Mouse (Mus musculus): ENCODE measurements around the gene E130308A19Rik. TPM values are rescaled to one million over a fixed set of nuclear protein-coding genes. Genes with fewer than 3 reads are reported as not detected.

E130308A19Rik gene
- polyA plus RNA-seq, 1 experiment = 3.9 TPM

GRCm38 (mm10) chr4:59717349-59717748 is 91.3 kb downstream of the E130308A19Rik start:
- no peak for TF ChIP-seq CTCF (IDR thresholded peaks at IDR 0.05; ENCODE audit: low read depth, low read length)

GRCm38 (mm10) chr4:59718542-59718941 is 92.5 kb downstream of the E130308A19Rik start:
- Histone ChIP-seq H3K4me3 (ENCODE audit: insufficient read depth, low read length) (no peak overlapping the region), H3K4me1 (ENCODE audit: control insufficient read depth, insufficient read depth, low read length) (no peaks in the 10 kb centered on the region)
- TF ChIP-seq POLR2A (IDR thresholded peaks at IDR 0.05; ENCODE audit: borderline replicate concordance, low read depth, low read length) = no peak
- TF ChIP-seq CTCF (IDR thresholded peaks at IDR 0.05; ENCODE audit: low read depth, low read length) = no peak

More at GRCm38 (mm10) chr4:59717349-59717748, 91.3 kb downstream of the E130308A19Rik start:
- no peak overlapping the region for H3K27ac ChIP-seq (ENCODE audit: insufficient read depth, low read depth, low read length)
- no peak overlapping the region for H3K4me3 ChIP-seq (ENCODE audit: insufficient read depth, low read length)
- H3K4me1 ChIP-seq (ENCODE audit: control insufficient read depth, insufficient read depth, low read length) = no peaks in the 10 kb centered on the region

DNA sequence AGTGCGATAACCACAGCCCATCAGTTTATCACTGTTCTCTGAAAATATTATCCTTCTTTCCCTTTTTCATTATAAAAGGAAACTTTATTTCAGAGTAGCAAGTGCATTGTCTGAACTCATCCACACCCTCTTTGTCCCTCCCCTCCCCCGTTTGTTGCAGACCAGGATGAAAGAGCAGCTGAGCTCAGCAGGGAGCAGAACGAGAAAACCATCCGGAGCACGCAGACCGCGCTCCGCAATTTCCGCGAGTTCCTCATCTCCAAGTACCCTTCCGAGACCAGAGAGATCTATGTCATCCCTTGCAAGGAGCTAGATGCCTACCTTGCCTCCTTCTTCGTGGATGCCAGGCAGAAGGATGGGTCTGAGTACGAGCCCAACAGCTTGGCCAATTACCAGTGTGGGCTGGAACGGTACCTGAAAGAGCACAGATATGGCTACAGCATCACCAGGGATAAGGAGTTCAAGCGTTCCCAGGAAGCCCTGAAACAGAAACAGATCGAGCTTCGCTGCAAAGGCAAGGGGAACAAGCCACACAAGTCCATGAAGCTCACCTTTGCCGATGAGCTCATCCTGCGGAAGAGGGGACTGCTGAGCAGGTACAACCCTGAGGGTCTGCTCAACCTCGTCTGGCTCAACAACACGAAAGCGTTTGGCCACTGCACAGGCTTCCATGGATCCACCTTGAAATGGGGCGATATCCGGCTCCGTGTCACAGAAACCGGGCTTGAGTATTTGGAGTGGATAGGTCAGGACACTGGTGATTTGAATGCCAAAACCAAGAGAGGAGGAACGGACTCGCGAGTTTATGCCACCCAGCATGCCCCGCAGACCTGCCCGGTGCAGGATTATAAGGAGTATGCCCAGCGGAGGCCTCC is 93.7 kb downstream of the E130308A19Rik start:
- TF ChIP-seq CTCF (IDR thresholded peaks at IDR 0.05; ENCODE audit: low read depth, low read length) (no peak), POLR2A (IDR thresholded peaks at IDR 0.05; ENCODE audit: borderline replicate concordance, low read depth, low read length) (no peak)
- no peak overlapping the region for H3K4me3 ChIP-seq (ENCODE audit: insufficient read depth, low read length)
- H3K4me1 ChIP-seq (ENCODE audit: control insufficient read depth, insufficient read depth, low read length) = no peaks in the 10 kb centered on the region
- no peak overlapping the region for H3K27ac ChIP-seq (ENCODE audit: insufficient read depth, low read depth, low read length)

More at GRCm38 (mm10) chr4:59718542-59718941, 92.5 kb downstream of the E130308A19Rik start:
- no peak overlapping the region for H3K27ac ChIP-seq (ENCODE audit: insufficient read depth, low read depth, low read length)

- no peak for TF ChIP-seq CTCF (IDR thresholded peaks at IDR 0.05; ENCODE audit: low read depth, low read length)
- TF ChIP-seq POLR2A (IDR thresholded peaks at IDR 0.05; ENCODE audit: borderline replicate concordance, low read depth, low read length) = no peak
These were observed 95.8 kb downstream of the E130308A19Rik start for GRCm38 (mm10) chr4:59721811-59722210.

GRCm38 (mm10) chr4:59725579-59725978 is 99.6 kb downstream of the E130308A19Rik start:
- no peak for TF ChIP-seq CTCF (IDR thresholded peaks at IDR 0.05; ENCODE audit: low read depth, low read length)
- TF ChIP-seq POLR2A (IDR thresholded peaks at IDR 0.05; ENCODE audit: borderline replicate concordance, low read depth, low read length) = no peak
- Histone ChIP-seq H3K4me1 (ENCODE audit: control insufficient read depth, insufficient read depth, low read length) (no peaks in the 10 kb centered on the region), H3K27ac (ENCODE audit: insufficient read depth, low read depth, low read length) (no peak overlapping the region), H3K4me3 (ENCODE audit: insufficient read depth, low read length) (no peak overlapping the region)

More at GRCm38 (mm10) chr4:59721811-59722210, 95.8 kb downstream of the E130308A19Rik start:
- Histone ChIP-seq H3K4me3 (ENCODE audit: insufficient read depth, low read length) (no peak overlapping the region), H3K4me1 (ENCODE audit: control insufficient read depth, insufficient read depth, low read length) (no peaks in the 10 kb centered on the region), H3K27ac (ENCODE audit: insufficient read depth, low read depth, low read length) (no peak overlapping the region)

DNA sequence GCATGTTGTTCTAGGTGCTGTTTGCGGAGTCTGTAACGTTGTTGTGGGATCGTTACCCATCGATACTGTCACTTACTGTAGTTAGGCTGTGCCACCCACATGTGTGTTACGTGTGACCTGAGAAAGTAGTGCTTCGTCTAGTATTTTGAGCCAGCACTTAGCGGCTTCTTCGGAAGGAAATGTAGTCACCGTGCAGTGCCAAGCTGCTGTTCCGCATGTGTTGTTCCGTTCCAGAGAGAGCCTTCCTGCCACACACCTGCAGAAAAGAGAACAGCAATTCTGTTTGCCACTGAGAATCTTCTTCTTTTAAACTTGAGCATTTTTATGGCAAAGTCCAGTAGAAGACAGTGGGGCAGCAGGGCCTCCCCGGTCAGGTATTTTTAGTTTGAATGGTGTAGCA is 100.5 kb downstream of the E130308A19Rik start:
- TF ChIP-seq CTCF (IDR thresholded peaks at IDR 0.05; ENCODE audit: low read depth, low read length) (no peak), POLR2A (IDR thresholded peaks at IDR 0.05; ENCODE audit: borderline replicate concordance, low read depth, low read length) (no peak)
- H3K4me1 ChIP-seq (ENCODE audit: control insufficient read depth, insufficient read depth, low read length) = no peaks in the 10 kb centered on the region
- no peak overlapping the region for H3K27ac ChIP-seq (ENCODE audit: insufficient read depth, low read depth, low read length)
- H3K4me3 ChIP-seq (ENCODE audit: insufficient read depth, low read length) = no peak overlapping the region

DNA sequence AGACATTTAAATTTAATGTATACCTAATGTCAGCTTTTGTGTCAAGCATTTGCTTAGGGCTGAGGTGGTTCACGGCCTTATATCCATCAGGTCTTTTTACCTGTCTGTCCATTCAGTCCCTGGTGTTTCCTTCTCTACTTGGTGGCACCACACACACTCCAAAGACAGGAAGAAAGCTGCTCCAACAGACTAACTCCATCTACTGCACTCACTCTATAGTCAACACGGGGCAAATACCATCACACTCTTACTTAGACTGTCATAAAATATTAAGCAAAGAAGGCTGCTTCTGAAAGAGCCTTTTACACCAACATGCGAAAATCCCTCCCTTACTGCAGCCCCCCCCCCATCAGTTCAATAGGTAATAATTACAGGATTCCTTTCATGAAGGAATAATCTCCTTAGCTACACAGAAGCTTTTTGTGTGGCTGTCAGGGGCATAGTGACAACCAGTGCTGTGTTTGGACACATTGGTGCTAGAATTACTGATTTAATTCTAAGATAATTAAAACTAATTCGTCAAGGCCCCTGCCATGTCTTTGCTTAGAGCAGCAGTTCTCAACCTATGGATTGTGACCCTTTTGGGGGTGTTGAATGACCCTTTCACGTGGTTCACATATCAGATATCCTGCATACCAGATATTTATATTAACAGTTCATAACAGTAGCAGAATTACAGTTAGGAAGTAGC is 101.3 kb downstream of the E130308A19Rik start:
- Histone ChIP-seq H3K27ac (ENCODE audit: insufficient read depth, low read depth, low read length) (no peak overlapping the region), H3K4me3 (ENCODE audit: insufficient read depth, low read length) (no peak overlapping the region), H3K4me1 (ENCODE audit: control insufficient read depth, insufficient read depth, low read length) (no peaks in the 10 kb centered on the region)
- no peak for TF ChIP-seq CTCF (IDR thresholded peaks at IDR 0.05; ENCODE audit: low read depth, low read length)
- no peak for TF ChIP-seq POLR2A (IDR thresholded peaks at IDR 0.05; ENCODE audit: borderline replicate concordance, low read depth, low read length)

DNA sequence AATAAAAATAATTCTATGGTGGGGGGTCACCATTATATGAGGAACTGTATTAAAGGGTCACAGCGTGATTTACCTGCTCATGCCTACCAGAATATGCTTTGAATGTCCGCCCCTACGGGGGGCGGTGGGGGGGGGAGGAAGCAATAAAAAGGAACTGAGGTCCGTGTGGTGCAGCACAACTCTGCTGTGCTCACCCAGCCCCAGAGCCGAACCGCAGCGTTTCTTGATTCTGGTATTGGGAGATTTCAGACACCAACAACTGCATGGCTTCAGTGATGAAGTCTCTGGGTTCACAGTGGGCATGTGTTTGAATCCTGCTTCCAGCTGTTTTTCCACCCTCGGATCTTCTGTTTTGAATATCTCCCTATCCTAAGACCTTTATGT is 101.9 kb downstream of the E130308A19Rik start:
- H3K27ac ChIP-seq (ENCODE audit: insufficient read depth, low read depth, low read length) = no peak overlapping the region
- no peak for TF ChIP-seq CTCF (IDR thresholded peaks at IDR 0.05; ENCODE audit: low read depth, low read length)
- TF ChIP-seq POLR2A (IDR thresholded peaks at IDR 0.05; ENCODE audit: borderline replicate concordance, low read depth, low read length) = no peak
- no peaks in the 10 kb centered on the region for H3K4me1 ChIP-seq (ENCODE audit: control insufficient read depth, insufficient read depth, low read length)
- H3K4me3 ChIP-seq (ENCODE audit: insufficient read depth, low read length) = no peak overlapping the region

DNA sequence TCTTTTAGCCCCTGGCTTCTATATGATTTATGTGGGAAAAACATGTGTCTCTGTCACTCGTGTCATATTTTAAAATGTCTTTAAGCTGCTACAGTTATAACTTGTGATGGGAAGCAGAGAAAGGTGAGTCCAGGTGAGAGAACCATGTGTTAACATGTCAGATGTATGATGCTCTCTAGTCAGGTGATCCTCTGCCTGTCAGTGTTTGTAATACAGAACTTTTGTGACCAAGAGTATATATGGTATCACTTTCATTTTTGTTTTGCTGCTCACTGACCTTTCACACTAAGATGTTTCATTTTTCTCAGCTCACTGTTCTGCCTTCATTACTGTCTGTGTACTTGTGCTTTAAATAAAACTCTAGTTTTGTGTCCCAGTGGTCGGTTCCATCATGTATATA is 102.8 kb downstream of the E130308A19Rik start:
- TF ChIP-seq POLR2A (IDR thresholded peaks at IDR 0.05; ENCODE audit: borderline replicate concordance, low read depth, low read length) = no peak
- no peak for TF ChIP-seq CTCF (IDR thresholded peaks at IDR 0.05; ENCODE audit: low read depth, low read length)
- Histone ChIP-seq H3K4me1 (ENCODE audit: control insufficient read depth, insufficient read depth, low read length) (no peaks in the 10 kb centered on the region), H3K27ac (ENCODE audit: insufficient read depth, low read depth, low read length) (no peak overlapping the region), H3K4me3 (ENCODE audit: insufficient read depth, low read length) (no peak overlapping the region)

GRCm38 (mm10) chr4:59731544-59731943 is 105.5 kb downstream of the E130308A19Rik start:
- Histone ChIP-seq H3K4me3 (ENCODE audit: insufficient read depth, low read length) (no peak overlapping the region), H3K4me1 (ENCODE audit: control insufficient read depth, insufficient read depth, low read length) (no peaks in the 10 kb centered on the region), H3K27ac (ENCODE audit: insufficient read depth, low read depth, low read length) (no peak overlapping the region)
- TF ChIP-seq POLR2A (IDR thresholded peaks at IDR 0.05; ENCODE audit: borderline replicate concordance, low read depth, low read length) (no peak), CTCF (IDR thresholded peaks at IDR 0.05; ENCODE audit: low read depth, low read length) (no peak)

All from bone marrow macrophage, adult 2 months (primary cell).